In genomic region chr17:30225030-30225740, GRCm38 (mm10) we compare ENCODE assay signal across 13 mouse cellular contexts.
A peak's percentile ranks its signal among the peaks of the same experiment; 100 is the strongest.
DNase-seq lines count a peak whose midpoint lies in the region; ATAC-seq and TF ChIP-seq lines count a peak whose summit lies in the region.
"Had no signal": no experiment of that assay in that cellular context is flagged by ENCODE, and none has a peak within 500 bp of the region (broad histone marks: within the 10 kb centered on the region; RNA-seq: fewer than 3 reads in every experiment).

No protein-coding gene starts in this region.

- no peak for DNase-seq in neural tube, embryonic 10.5 days (ENCODE audit: extremely low spot score, low spot score)
- DNase-seq in forebrain, postnatal 0 days: no peak
- no peak for DNase-seq in cerebellum, postnatal 14 days
- DNase-seq: kidney, postnatal 10 days; lung, postnatal 14 days; right cerebral cortex, postnatal 14 days; thymus, adult 2 months had no signal

- TF ChIP-seq CTCF in forebrain, postnatal 0 days (IDR thresholded peaks at IDR 0.05; ENCODE audit: low read depth): no peak

- H3K4me3 ChIP-seq in neural tube, embryonic 13.5 days: no peak overlapping the region
- H3K4me3 ChIP-seq in forebrain, postnatal 0 days (ENCODE audit: low read depth, low read length): no peak overlapping the region
- H3K4me3 ChIP-seq in limb, embryonic 12.5 days (replicated peaks): no peak overlapping the region
- H3K4me3 ChIP-seq in stomach, embryonic 15.5 days (replicated peaks): no peak overlapping the region
- H3K4me3 ChIP-seq: heart, embryonic 13.5 days had no signal

- peaks cover 66% of the 10 kb centered on the region for H3K4me1 ChIP-seq in neural tube, embryonic 13.5 days (replicated peaks)
- peaks cover 13% of the 10 kb centered on the region for H3K4me1 ChIP-seq in forebrain, postnatal 0 days (ENCODE audit: insufficient read depth)
- H3K4me1 ChIP-seq in limb, embryonic 12.5 days (replicated peaks): peaks cover 48% of the 10 kb centered on the region
- peaks cover 17% of the 10 kb centered on the region for H3K4me1 ChIP-seq in stomach, embryonic 15.5 days

- no peaks in the 10 kb centered on the region for H3K36me3 ChIP-seq in neural tube, embryonic 13.5 days
- H3K36me3 ChIP-seq in forebrain, postnatal 0 days (ENCODE audit: insufficient read depth): peaks cover 2% of the 10 kb centered on the region; the same call in 1 of the 2 replicates
- no peaks in the 10 kb centered on the region for H3K36me3 ChIP-seq in limb, embryonic 12.5 days
- H3K36me3 ChIP-seq in stomach, embryonic 15.5 days: no peaks in the 10 kb centered on the region

- no peaks in the 10 kb centered on the region for H3K9me3 ChIP-seq in neural tube, embryonic 13.5 days
- no peaks in the 10 kb centered on the region for H3K9me3 ChIP-seq in forebrain, postnatal 0 days (ENCODE audit: low read length)
- no peaks in the 10 kb centered on the region for H3K9me3 ChIP-seq in limb, embryonic 12.5 days
- no peaks in the 10 kb centered on the region for H3K9me3 ChIP-seq in stomach, embryonic 15.5 days
- H3K9me3 ChIP-seq: heart, embryonic 13.5 days had no signal

- no peak overlapping the region for H3K27ac ChIP-seq in neural tube, embryonic 13.5 days (replicated peaks)
- no peak overlapping the region for H3K27ac ChIP-seq in forebrain, postnatal 0 days (ENCODE audit: low read depth, low read length)
- peak overlapping the region; percentile 72 for H3K27ac ChIP-seq in limb, embryonic 12.5 days
- no peak overlapping the region for H3K27ac ChIP-seq in stomach, embryonic 15.5 days
- H3K27ac ChIP-seq: heart, embryonic 13.5 days had no signal

- no peaks in the 10 kb centered on the region for H3K27me3 ChIP-seq in neural tube, embryonic 13.5 days
- no peaks in the 10 kb centered on the region for H3K27me3 ChIP-seq in forebrain, postnatal 0 days (ENCODE audit: insufficient read depth, low read length)
- no peaks in the 10 kb centered on the region for H3K27me3 ChIP-seq in limb, embryonic 12.5 days
- H3K27me3 ChIP-seq in stomach, embryonic 15.5 days (replicated peaks): no peaks in the 10 kb centered on the region
- H3K27me3 ChIP-seq: heart, embryonic 13.5 days had no signal

- H3K4me2 ChIP-seq in neural tube, embryonic 13.5 days: no peak overlapping the region
- H3K4me2 ChIP-seq in forebrain, postnatal 0 days (ENCODE audit: low read depth): no peak overlapping the region
- H3K4me2 ChIP-seq in limb, embryonic 12.5 days: no peak overlapping the region
- no peak overlapping the region for H3K4me2 ChIP-seq in stomach, embryonic 15.5 days
- H3K4me2 ChIP-seq: heart, embryonic 13.5 days had no signal

- WGBS in neural tube, embryonic 13.5 days: 35% methylated on average over 5 of the region's 5 CpGs
- 22% methylated on average over 5 of the region's 5 CpGs for WGBS in forebrain, postnatal 0 days
- 43% methylated on average over 5 of the region's 5 CpGs for WGBS in limb, embryonic 12.5 days
- WGBS in stomach, embryonic 15.5 days: 20% methylated on average over 5 of the region's 5 CpGs

- H3K9ac ChIP-seq in neural tube, embryonic 13.5 days: peak overlapping the region; percentile 13; the same call in 1 of the 2 replicates
- no peak overlapping the region for H3K9ac ChIP-seq in forebrain, postnatal 0 days
- H3K9ac ChIP-seq in limb, embryonic 12.5 days (replicated peaks): no peak overlapping the region
- H3K9ac ChIP-seq in stomach, embryonic 15.5 days: no peak overlapping the region; the same call in 1 of the 2 replicates
- H3K9ac ChIP-seq: heart, embryonic 13.5 days had no signal

- no peak for ATAC-seq in neural tube, embryonic 13.5 days (ENCODE audit: low read depth)
- peak; percentile 49 for ATAC-seq in forebrain, postnatal 0 days
- peak; percentile 40; the same call in 1 of the 2 replicates for ATAC-seq in limb, embryonic 12.5 days (ENCODE audit: insufficient number of reproducible peaks, insufficient read depth, low FRiP score, low TSS enrichment, low read depth)
- ATAC-seq in stomach, embryonic 15.5 days (ENCODE audit: insufficient read depth, low FRiP score, low read depth): peak; percentile 33; the same call in 1 of the 2 replicates
- no peak for ATAC-seq in inflammation-experienced regulatory T-cells, adult 6 months
- ATAC-seq: activated CD4-positive, CD25-positive, alpha-beta regulatory T cell, adult 4 months had no signal

Comparison
In these comparisons a context has a peak if more than half of its experiments do, and no peak if none do; other contexts are left out.
1. ATAC-seq: peak in forebrain, postnatal 0 days (single experiment), limb, embryonic 12.5 days (single experiment) and stomach, embryonic 15.5 days (single experiment); none in neural tube, embryonic 13.5 days (single experiment) and inflammation-experienced regulatory T-cells, adult 6 months (single experiment).